Mouse (Mus musculus) erythroblast, embryonic 14.5 days (primary cell): ENCODE data around the gene Mtmr2.

Source experiments
- GATA1 ChIP-seq: IDR thresholded peaks from 2 replicates; pipeline ENCODE4 v1.6.1; 2012; ENCODE audit warnings: low read length, inconsistent platforms, mixed read lengths
- TAL1 ChIP-seq: IDR thresholded peaks from 3 replicates; pipeline ENCODE4 v1.6.1; 2012; ENCODE audit warnings: low read length, inconsistent platforms, mixed read lengths

DNA sequence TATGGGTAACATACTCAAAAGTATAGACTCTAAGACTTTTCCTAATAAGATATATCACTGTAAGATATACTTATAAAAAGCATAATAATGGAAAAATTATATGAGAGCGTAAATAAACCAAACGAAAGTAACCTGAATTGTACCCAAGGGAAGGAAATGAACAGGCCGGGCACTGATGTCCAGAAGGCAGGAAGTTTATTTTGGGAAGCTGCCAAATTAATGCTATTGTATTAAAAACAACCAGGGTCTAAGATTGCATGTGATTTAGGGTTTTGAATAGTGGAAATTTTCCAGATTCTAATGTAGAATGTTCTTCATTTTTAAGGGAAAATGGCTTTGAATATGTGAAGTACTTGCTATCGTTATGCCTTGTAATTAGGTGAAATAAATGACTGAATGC lies 4.3 kb downstream of the Mtmr2 start:
- TF ChIP-seq TAL1 = no peak
- no peak for TF ChIP-seq GATA1
